Mouse (Mus musculus) yolk sac, embryonic 10.5 days (tissue): ENCODE data around the gene Rp2.

ENCODE experiments used
- DNase-seq: peaks from one replicate; pipeline ENCODE4 v3.0.0-alpha.2; 2017; ENCODE audit warnings: low spot score

Gene Rp2

DNA sequence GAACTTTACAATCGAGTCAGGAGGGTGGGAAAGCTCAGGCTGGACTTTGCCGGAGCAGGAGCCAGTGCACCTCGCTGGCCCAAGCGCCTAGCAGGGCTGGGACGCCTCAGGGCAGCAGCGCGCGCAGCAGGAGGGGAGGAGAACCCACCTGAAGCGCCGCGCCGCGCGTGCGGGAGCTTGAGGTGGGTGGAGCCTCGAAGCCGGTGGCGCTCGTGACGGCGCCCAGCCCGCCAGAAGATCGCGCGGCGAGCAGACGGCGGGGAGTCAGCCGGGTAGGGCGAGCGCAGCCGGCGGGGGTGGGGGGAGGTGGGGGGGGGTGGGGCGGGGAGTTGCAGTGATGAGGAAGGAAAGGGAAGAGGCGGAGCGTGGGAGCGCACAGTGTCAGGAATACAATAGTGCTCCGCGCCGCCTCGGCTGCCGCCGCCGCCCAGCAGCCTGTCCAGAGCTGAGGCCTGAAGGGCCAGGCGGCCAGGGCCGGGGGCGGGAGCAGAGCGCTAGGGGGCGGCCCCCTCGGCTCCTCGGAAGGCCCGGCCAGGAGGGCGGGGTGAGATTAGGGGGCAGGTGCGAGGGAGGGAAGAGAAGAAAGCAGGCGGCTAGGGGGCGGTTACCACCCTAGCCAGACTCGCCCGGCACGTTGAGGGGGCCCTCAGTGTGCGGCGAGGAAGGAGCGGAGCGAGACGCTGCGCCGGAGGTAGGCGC is 61.0 kb downstream of the Rp2 start, which contains the start of gene Jade3:
Gene Jade3 (plus strand): TSS at position 549 of the 699 bp plus-strand sequence.
- DNase-seq, result peak; percentile 89

DNA sequence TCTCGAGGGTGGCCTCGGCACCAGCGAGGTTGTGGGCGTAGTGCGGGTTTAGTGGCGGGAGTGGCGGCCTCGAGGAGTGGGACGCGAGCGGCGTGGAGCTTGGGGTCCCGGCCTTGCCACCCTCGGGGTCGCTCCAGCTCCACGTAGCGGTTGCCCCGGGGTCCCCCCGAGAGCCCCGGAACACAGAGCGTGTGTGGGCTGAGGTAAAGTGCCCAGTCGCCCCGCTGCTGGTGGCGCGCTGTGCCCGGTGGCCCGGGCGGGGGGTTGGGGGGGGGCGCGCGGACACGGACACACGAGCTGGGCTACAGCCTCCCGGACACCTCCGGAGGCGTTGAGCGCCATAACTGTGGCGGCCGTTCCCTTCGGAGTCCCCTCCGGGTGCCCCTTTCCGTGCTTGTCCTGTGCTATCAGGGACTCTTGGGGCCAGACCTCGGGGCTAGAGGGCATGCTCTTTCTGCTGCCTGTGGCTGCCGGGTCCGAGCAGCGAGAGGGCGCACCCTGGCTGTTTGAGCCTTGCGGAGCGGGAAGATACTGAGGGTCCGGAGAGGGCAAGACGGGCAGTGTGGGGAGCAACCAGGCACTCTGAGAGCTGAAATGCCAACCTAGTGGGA is 61.7 kb downstream of the Rp2 start:
- DNase-seq, result peak; percentile 33
